Mouse (Mus musculus) ZHBTc4 (cell line): ENCODE results near the gene Dnm1l.
A peak's percentile ranks its signal among the peaks of the same experiment; 100 is the strongest.
"Not testable (repeated sequence)": the region's sequence is repeated elsewhere in the genome, so short reads cannot be mapped to it uniquely, and the experiment has no call there.

Experiments used
- DNase-seq: peaks from one replicate; pipeline ENCODE4 v3.0.0-alpha.2; 2011; ENCODE audit warnings: low read depth, low spot score

Dnm1l gene

GRCm38 (mm10) chr16:16358481-16359100 is at the start of gene Dnm1l:
TSS of gene Dnm1l (minus strand) at chr16:16358959.
- peak; percentile 96 for DNase-seq

GRCm38 (mm10) chr16:16367217-16367616 is 8.5 kb upstream of the Dnm1l start:
- DNase-seq, result peak; percentile 87

GRCm38 (mm10) chr16:16359101-16359482 is 333 bp upstream of the Dnm1l start:
- not testable (repeated sequence) for DNase-seq

GRCm38 (mm10) chr16:16357908-16358307 is 851 bp downstream of the Dnm1l start:
- DNase-seq, result peak; percentile 29

GRCm38 (mm10) chr16:16346420-16346819 is 12.3 kb downstream of the Dnm1l start:
- DNase-seq, result no peak

GRCm38 (mm10) chr16:16325775-16326336 is 32.9 kb downstream of the Dnm1l start:
- DNase-seq, result no peak

- no peak for DNase-seq
Observed at GRCm38 (mm10) chr16:16311319-16311718, 47.4 kb downstream of the Dnm1l start.

GRCm38 (mm10) chr16:16303888-16304287 is 54.9 kb downstream of the Dnm1l start:
- peak; percentile 54 for DNase-seq

- DNase-seq, result peak; percentile 89
Observed at GRCm38 (mm10) chr16:16303138-16303827, 55.5 kb downstream of the Dnm1l start.

- DNase-seq, result peak; percentile 97
Observed at GRCm38 (mm10) chr16:16302369-16303137, 56.2 kb downstream of the Dnm1l start, which contains the start of gene Yars2. TSS of gene Yars2 (plus strand) at chr16:16302965.

GRCm38 (mm10) chr16:16273752-16274151 is 85.0 kb downstream of the Dnm1l start:
- peak; percentile 9 for DNase-seq

- DNase-seq, result peak; percentile 9
Observed at GRCm38 (mm10) chr16:16272978-16273377, 85.8 kb downstream of the Dnm1l start.

- DNase-seq, result no peak
Observed at GRCm38 (mm10) chr16:16262436-16262835, 96.3 kb downstream of the Dnm1l start.
